Mouse (Mus musculus) hindbrain, embryonic 10.5 days (tissue): Measurements from ENCODE around the gene Wdr44. TPM values are rescaled to one million over a fixed set of nuclear protein-coding genes. Genes with fewer than 3 reads are reported as not detected.

Source experiments
- polyA plus RNA-seq: library from polyadenylated mRNA; unstranded; fragments of >200 nt; fragmentation: Nextera tagmentation; extraction: Ambion mirVana; gene quantifications from 2 replicates; pipeline ENCODE4 v1.2.1, GENCODE M21; 2016

Wdr44 gene
- polyA plus RNA-seq, 1 experiment from 2014 or later: 5.4 TPM

Other genes with a start within 250 kb of the Wdr44 start
- gene Gm4907, start 189.5 kb downstream of the Wdr44 start, polyA plus RNA-seq: not detected in 2 replicates